Mouse (Mus musculus): Measurements from ENCODE around the gene Dnali1.

The Dnali1 gene

GRCm38 (mm10) chr4:125029891-125030614 lies 35.5 kb downstream of the Dnali1 start:
- peak; percentile 81 to 86 for DNase-seq (ENCODE audit: low spot score in 2 of 2)

- no peak for DNase-seq (ENCODE audit: low spot score in 2 of 2)
Observed at GRCm38 (mm10) chr4:125020780-125021538, 44.5 kb downstream of the Dnali1 start.

- no peak for DNase-seq (ENCODE audit: low spot score in 2 of 2)
Observed at GRCm38 (mm10) chr4:125017431-125017830, 48.1 kb downstream of the Dnali1 start.

- DNase-seq (ENCODE audit: low spot score in 2 of 2), result no peak
Observed at GRCm38 (mm10) chr4:125015806-125016635, 49.5 kb downstream of the Dnali1 start, which contains the start of gene Gnl2. Gnl2 (plus strand) TSS chr4:125016585.

- no peak for DNase-seq (ENCODE audit: low spot score in 2 of 2)
Observed at GRCm38 (mm10) chr4:125008712-125009111, 56.8 kb downstream of the Dnali1 start.

- no peak for DNase-seq (ENCODE audit: low spot score in 2 of 2)
Observed at GRCm38 (mm10) chr4:125008220-125008619, 57.3 kb downstream of the Dnali1 start.

GRCm38 (mm10) chr4:125007460-125007859 lies 58.0 kb downstream of the Dnali1 start:
- no peak for DNase-seq (ENCODE audit: low spot score in 2 of 2)
